Comparison of ENCODE assay signal across 9 mouse cellular contexts in genomic region chr9:58440100-58440499, GRCm38 (mm10). TPM values are rescaled to one million over a fixed set of nuclear protein-coding genes. Genes with fewer than 3 reads are reported as not detected.
A peak's percentile ranks its signal among the peaks of the same experiment; 100 is the strongest.
DNase-seq lines count a peak whose midpoint lies in the region; ATAC-seq lines count a peak whose summit lies in the region.
"Had no signal": no experiment of that assay in that cellular context is flagged by ENCODE, and none has a peak within 500 bp of the region (broad histone marks: within the 10 kb centered on the region; RNA-seq: fewer than 3 reads in every experiment).

No protein-coding gene starts in this region.

- no peak overlapping the region for H3K27ac ChIP-seq in heart, embryonic 12.5 days (ENCODE audit: poor library complexity, severe bottlenecking)
- H3K27ac ChIP-seq in forebrain, embryonic 14.5 days (ENCODE audit: low read depth, low read length) = peak overlapping the region; percentile 68; the same call in 1 of the 2 replicates
- H3K27ac ChIP-seq in hindbrain, embryonic 13.5 days = peak overlapping the region; percentile 13; the same call in 1 of the 2 replicates

- no peak overlapping the region for H3K9ac ChIP-seq in heart, embryonic 12.5 days
- no peak overlapping the region for H3K9ac ChIP-seq in forebrain, embryonic 14.5 days (ENCODE audit: low read length)
- no peak overlapping the region for H3K9ac ChIP-seq in hindbrain, embryonic 13.5 days

- no peak overlapping the region for H3K4me2 ChIP-seq in heart, embryonic 12.5 days
- H3K4me2 ChIP-seq in forebrain, embryonic 14.5 days (ENCODE audit: low read length) = no peak overlapping the region
- H3K4me2 ChIP-seq in hindbrain, embryonic 13.5 days = no peak overlapping the region

- 79% methylated on average over 6 of the region's 6 CpGs for WGBS in heart, embryonic 12.5 days
- WGBS in forebrain, embryonic 14.5 days = 59% methylated on average over 6 of the region's 6 CpGs
- WGBS in hindbrain, embryonic 13.5 days = 63% methylated on average over 6 of the region's 6 CpGs

- H3K36me3 ChIP-seq in heart, embryonic 12.5 days = no peaks in the 10 kb centered on the region
- H3K36me3 ChIP-seq in forebrain, embryonic 14.5 days (ENCODE audit: control insufficient read depth, insufficient read depth, low read length) = no peaks in the 10 kb centered on the region
- H3K36me3 ChIP-seq in hindbrain, embryonic 13.5 days = no peaks in the 10 kb centered on the region

- no peaks in the 10 kb centered on the region for H3K27me3 ChIP-seq in heart, embryonic 12.5 days (replicated peaks)
- H3K27me3 ChIP-seq in forebrain, embryonic 14.5 days (replicated peaks; ENCODE audit: control insufficient read depth, insufficient read depth, low read length) = no peaks in the 10 kb centered on the region
- no peaks in the 10 kb centered on the region for H3K27me3 ChIP-seq in hindbrain, embryonic 13.5 days

- no peaks in the 10 kb centered on the region for H3K9me3 ChIP-seq in heart, embryonic 12.5 days (replicated peaks)
- no peaks in the 10 kb centered on the region for H3K9me3 ChIP-seq in forebrain, embryonic 14.5 days (replicated peaks; ENCODE audit: control insufficient read depth, low read length)
- no peaks in the 10 kb centered on the region for H3K9me3 ChIP-seq in hindbrain, embryonic 13.5 days

- no peak overlapping the region for H3K4me3 ChIP-seq in heart, embryonic 12.5 days
- H3K4me3 ChIP-seq in forebrain, embryonic 14.5 days (ENCODE audit: low read depth, low read length) = no peak overlapping the region
- H3K4me3 ChIP-seq in hindbrain, embryonic 13.5 days = no peak overlapping the region

- DNase-seq in heart, adult 18-20 months = peak; percentile 43 to 73
- peak; percentile 76 for DNase-seq in adrenal gland, adult 2 months
- DNase-seq in forebrain, embryonic 14.5 days (ENCODE audit: low spot score) = peak; percentile 56
- no peak for DNase-seq in kidney, postnatal 36 days
- no peak for DNase-seq in natural killer cell, adult 2 months (ENCODE audit: low spot score in 2 of 2)

- ATAC-seq in heart, embryonic 12.5 days (ENCODE audit: insufficient number of reproducible peaks, low FRiP score) = no peak
- peak; percentile 42; the same call in 1 of the 2 replicates for ATAC-seq in forebrain, embryonic 14.5 days
- 0 out of 2 replicates have a peak, but pooled peaks have one; percentile 23 for ATAC-seq in hindbrain, embryonic 13.5 days (ENCODE audit: low FRiP score)
- ATAC-seq in megakaryocyte-erythroid progenitor cell, adult 5-6 weeks (replicated peaks; ENCODE audit: low FRiP score, low TSS enrichment, poor library complexity, severe bottlenecking) = no peak

- peaks cover 11% of the 10 kb centered on the region; the same call in 1 of the 2 replicates for H3K4me1 ChIP-seq in heart, embryonic 12.5 days (replicated peaks)
- peaks cover 42% of the 10 kb centered on the region for H3K4me1 ChIP-seq in forebrain, embryonic 14.5 days (ENCODE audit: control insufficient read depth, insufficient read depth, low read length)
- peaks cover 71% of the 10 kb centered on the region for H3K4me1 ChIP-seq in hindbrain, embryonic 13.5 days (replicated peaks)

RNA-seq across cellular contexts. Expression of gene Insyn1, which starts 48.3 kb away (rescaled TPM):
- total RNA-seq in heart, adult 18-20 months (2021) = 10 to 100 TPM; 28.2 to 30.7 TPM
- polyA plus RNA-seq in heart, embryonic 12.5 days (2016; fragmentation: Nextera tagmentation; extraction: Ambion mirVana) = 0.97 and 1.3 TPM in 2 replicates
- total RNA-seq in adrenal gland, adult 2 months (2021) = 10 to 100 TPM in 1 of 2 experiments, 1 to 10 TPM in 1; 8.2 to 11.9 TPM
- 9.2 and 12.7 TPM in 2 replicates for polyA plus RNA-seq in adrenal gland, adult 2 months (2012; rRNA removed)
- 8.0 and 8.1 TPM in 2 replicates for polyA plus RNA-seq in forebrain, embryonic 14.5 days (2014; fragmentation: Nextera tagmentation; extraction: Ambion mirVana)
- polyA plus RNA-seq in hindbrain, embryonic 13.5 days (2015; fragmentation: Nextera tagmentation; extraction: Ambion mirVana) = 5.0 and 6.8 TPM in 2 replicates
- total RNA-seq in megakaryocyte-erythroid progenitor cell, adult 5-6 weeks (2014; fragmentation: Nextera tagmentation) = not detected in 2 replicates
- total RNA-seq in megakaryocyte-erythroid progenitor cell, adult 5-6 weeks (2017) = not detected in 2 replicates
- polyA plus RNA-seq: liver, embryonic 16.5 days had no signal

Comparison
In these comparisons a context has a peak if more than half of its experiments do, and no peak if none do; other contexts are left out.
1. DNase-seq: peak in heart, adult 18-20 months (2 of 2), adrenal gland, adult 2 months (single experiment) and forebrain, embryonic 14.5 days (single experiment); none in kidney, postnatal 36 days (0 of 2) and natural killer cell, adult 2 months (0 of 2).
2. ATAC-seq: peak in forebrain, embryonic 14.5 days (single experiment) and hindbrain, embryonic 13.5 days (single experiment); none in heart, embryonic 12.5 days (single experiment) and megakaryocyte-erythroid progenitor cell, adult 5-6 weeks (single experiment).